In genomic region chr2:61354104-61354503, GRCm38 (mm10) we compare ENCODE assay signal across 12 mouse cellular contexts.
A peak's percentile ranks its signal among the peaks of the same experiment; 100 is the strongest.
DNase-seq lines count a peak whose midpoint lies in the region; ATAC-seq and TF ChIP-seq lines count a peak whose summit lies in the region.
"Had no signal": no experiment of that assay in that cellular context is flagged by ENCODE, and none has a peak within 500 bp of the region (broad histone marks: within the 10 kb centered on the region; RNA-seq: fewer than 3 reads in every experiment).

No protein-coding gene starts in this region.

- no peak overlapping the region for H3K4me2 ChIP-seq in forebrain, embryonic 16.5 days (ENCODE audit: low read length)
- no peak overlapping the region for H3K4me2 ChIP-seq in forebrain, postnatal 0 days (ENCODE audit: low read depth)
- H3K4me2 ChIP-seq in liver, embryonic 12.5 days, result no peak overlapping the region
- H3K4me2 ChIP-seq: neural tube, embryonic 13.5 days had no signal

- no peak overlapping the region for H3K4me3 ChIP-seq in forebrain, embryonic 16.5 days (replicated peaks; ENCODE audit: low read length)
- H3K4me3 ChIP-seq in forebrain, postnatal 0 days (ENCODE audit: low read depth, low read length), result no peak overlapping the region
- no peak overlapping the region for H3K4me3 ChIP-seq in liver, embryonic 12.5 days
- H3K4me3 ChIP-seq: neural tube, embryonic 13.5 days had no signal

- intact Hi-C loops in left cerebral cortex, postnatal 14 days (cut with DNase I), result no loop called here

- ATAC-seq in forebrain, embryonic 16.5 days, result 0 out of 2 replicates have a peak, but pooled peaks have one; percentile 59
- no peak; the same call in 1 of the 2 replicates for ATAC-seq in forebrain, postnatal 0 days
- ATAC-seq in liver, embryonic 12.5 days, result no peak

- no peak for DNase-seq in forebrain, postnatal 0 days
- DNase-seq in urinary bladder, postnatal 14 days (ENCODE audit: low spot score), result peak; percentile 16
- DNase-seq in urinary bladder, postnatal 25 days (ENCODE audit: low spot score), result no peak
- peak; percentile 13 for DNase-seq in kidney, postnatal 14 days
- peak; percentile 15 for DNase-seq in yolk sac, embryonic 10.5 days (ENCODE audit: low spot score)
- no peak for DNase-seq in left cerebral cortex, postnatal 14 days (ENCODE audit: low spot score in 2 of 2)
- DNase-seq: B cell, adult 2 months; cerebellum, postnatal 14 days had no signal

- H3K9ac ChIP-seq in forebrain, embryonic 16.5 days (replicated peaks; ENCODE audit: low read depth, low read length), result no peak overlapping the region
- H3K9ac ChIP-seq in forebrain, postnatal 0 days, result no peak overlapping the region
- H3K9ac ChIP-seq in liver, embryonic 12.5 days, result no peak overlapping the region
- H3K9ac ChIP-seq: neural tube, embryonic 13.5 days had no signal

- TF ChIP-seq CTCF in forebrain, postnatal 0 days (IDR thresholded peaks at IDR 0.05; ENCODE audit: low read depth), result no peak

- no peaks in the 10 kb centered on the region for H3K27me3 ChIP-seq in forebrain, embryonic 16.5 days (replicated peaks; ENCODE audit: control insufficient read depth, insufficient read depth, low read length)
- no peaks in the 10 kb centered on the region for H3K27me3 ChIP-seq in forebrain, postnatal 0 days (ENCODE audit: insufficient read depth, low read length)
- no peaks in the 10 kb centered on the region for H3K27me3 ChIP-seq in liver, embryonic 12.5 days (replicated peaks)
- H3K27me3 ChIP-seq: neural tube, embryonic 13.5 days had no signal

- WGBS in forebrain, embryonic 16.5 days, result 46% methylated on average over 8 of the region's 8 CpGs
- 37% methylated on average over 8 of the region's 8 CpGs for WGBS in forebrain, postnatal 0 days
- WGBS in liver, embryonic 12.5 days (ENCODE audit: insufficient replicate concordance), result 70% methylated on average over 8 of the region's 8 CpGs

- H3K27ac ChIP-seq in forebrain, embryonic 16.5 days (ENCODE audit: low read length), result no peak overlapping the region
- H3K27ac ChIP-seq in forebrain, postnatal 0 days (ENCODE audit: low read depth, low read length), result no peak overlapping the region
- H3K27ac ChIP-seq in liver, embryonic 12.5 days, result no peak overlapping the region
- H3K27ac ChIP-seq: kidney, postnatal 0 days; neural tube, embryonic 13.5 days had no signal

- H3K9me3 ChIP-seq in forebrain, embryonic 16.5 days (ENCODE audit: control insufficient read depth, low read length), result no peaks in the 10 kb centered on the region
- no peaks in the 10 kb centered on the region for H3K9me3 ChIP-seq in forebrain, postnatal 0 days (ENCODE audit: low read length)
- no peaks in the 10 kb centered on the region for H3K9me3 ChIP-seq in liver, embryonic 12.5 days (replicated peaks)
- H3K9me3 ChIP-seq: neural tube, embryonic 13.5 days had no signal

- H3K4me1 ChIP-seq in forebrain, embryonic 16.5 days (replicated peaks; ENCODE audit: control insufficient read depth, insufficient read depth, low read length), result 0 out of 2 replicates have a peak, but pooled peaks cover 3% of the 10 kb centered on the region
- H3K4me1 ChIP-seq in forebrain, postnatal 0 days (ENCODE audit: insufficient read depth), result no peaks in the 10 kb centered on the region
- H3K4me1 ChIP-seq in liver, embryonic 12.5 days, result no peaks in the 10 kb centered on the region
- H3K4me1 ChIP-seq: neural tube, embryonic 13.5 days had no signal

- no peaks in the 10 kb centered on the region for H3K36me3 ChIP-seq in forebrain, embryonic 16.5 days (ENCODE audit: control insufficient read depth, insufficient read depth)
- H3K36me3 ChIP-seq in forebrain, postnatal 0 days (ENCODE audit: insufficient read depth), result no peaks in the 10 kb centered on the region
- no peaks in the 10 kb centered on the region for H3K36me3 ChIP-seq in liver, embryonic 12.5 days
- H3K36me3 ChIP-seq: neural tube, embryonic 13.5 days had no signal

Comparison
In these comparisons a context has a peak if more than half of its experiments do, and no peak if none do; other contexts are left out.
1. DNase-seq: peak in urinary bladder, postnatal 14 days (single experiment), kidney, postnatal 14 days (single experiment) and yolk sac, embryonic 10.5 days (single experiment); none in forebrain, postnatal 0 days (single experiment), urinary bladder, postnatal 25 days (single experiment) and left cerebral cortex, postnatal 14 days (0 of 2).